Mouse (Mus musculus): ENCODE measurements around the gene Map3k20.

Gene Map3k20

DNA sequence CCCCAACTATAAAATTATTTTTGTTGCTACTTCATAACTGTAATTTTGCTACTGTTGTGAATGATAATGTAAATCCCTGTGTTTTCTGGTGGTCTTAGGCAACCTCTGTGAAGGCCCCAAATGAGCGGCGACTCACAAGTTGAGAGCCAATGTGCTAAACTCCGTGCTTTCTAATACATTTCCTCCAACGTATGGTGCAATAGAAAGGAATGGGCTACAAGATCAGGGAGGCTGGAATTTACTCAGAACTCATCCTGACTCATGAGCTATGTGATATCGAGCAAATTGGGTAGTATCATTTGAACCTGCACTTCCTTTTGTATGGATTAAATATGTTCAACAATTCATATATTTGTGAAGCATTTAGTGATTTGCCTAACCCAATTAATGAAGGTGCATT, 4.9 kb upstream of the Map3k20 start:
- DNase-seq (ENCODE audit: low spot score) = no peak

DNA sequence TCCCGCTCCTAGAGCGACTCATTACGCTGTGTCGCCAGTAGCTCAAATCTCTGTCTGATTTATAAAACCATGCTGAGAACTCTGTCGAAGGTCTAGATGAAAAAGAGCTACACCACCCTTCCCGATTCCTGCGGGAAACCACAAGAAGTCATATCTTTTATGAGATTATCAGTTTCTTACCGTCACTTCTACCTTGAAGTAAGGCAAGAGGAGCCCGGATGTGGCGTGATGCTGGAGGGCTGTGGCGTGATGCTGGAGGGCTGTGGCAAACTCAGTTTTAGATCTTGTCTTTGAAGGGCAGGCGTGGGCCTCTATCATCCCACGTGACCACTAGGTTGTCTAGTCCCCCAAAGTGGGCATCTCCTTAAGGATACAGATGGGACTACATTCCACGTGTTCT, 3.5 kb upstream of the Map3k20 start:
- no peak for DNase-seq (ENCODE audit: low spot score)

DNA sequence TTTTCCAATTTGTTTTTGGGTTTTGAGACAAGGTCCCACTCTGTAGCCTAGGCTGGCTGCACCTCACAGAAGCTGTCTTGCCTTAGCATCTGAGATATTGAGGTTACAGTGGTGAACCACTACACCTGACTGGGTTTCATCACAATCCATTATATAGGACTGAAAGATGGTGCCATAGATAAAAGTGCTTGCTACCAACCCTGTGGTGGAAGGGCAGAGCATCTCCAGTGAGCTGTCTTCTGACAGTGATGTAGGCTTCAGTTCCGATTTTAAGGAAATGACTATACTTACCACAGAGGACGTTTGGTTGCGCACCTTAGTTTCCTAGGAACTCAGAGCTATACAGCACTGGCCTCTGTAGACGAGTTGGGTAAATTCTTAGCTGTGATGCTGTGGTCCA, 2.7 kb upstream of the Map3k20 start:
- no peak for DNase-seq (ENCODE audit: low spot score)

- no peak for DNase-seq (ENCODE audit: low spot score)
Measured at GRCm38 (mm10) chr2:72284689-72285088, 748 bp upstream of the Map3k20 start.

DNA sequence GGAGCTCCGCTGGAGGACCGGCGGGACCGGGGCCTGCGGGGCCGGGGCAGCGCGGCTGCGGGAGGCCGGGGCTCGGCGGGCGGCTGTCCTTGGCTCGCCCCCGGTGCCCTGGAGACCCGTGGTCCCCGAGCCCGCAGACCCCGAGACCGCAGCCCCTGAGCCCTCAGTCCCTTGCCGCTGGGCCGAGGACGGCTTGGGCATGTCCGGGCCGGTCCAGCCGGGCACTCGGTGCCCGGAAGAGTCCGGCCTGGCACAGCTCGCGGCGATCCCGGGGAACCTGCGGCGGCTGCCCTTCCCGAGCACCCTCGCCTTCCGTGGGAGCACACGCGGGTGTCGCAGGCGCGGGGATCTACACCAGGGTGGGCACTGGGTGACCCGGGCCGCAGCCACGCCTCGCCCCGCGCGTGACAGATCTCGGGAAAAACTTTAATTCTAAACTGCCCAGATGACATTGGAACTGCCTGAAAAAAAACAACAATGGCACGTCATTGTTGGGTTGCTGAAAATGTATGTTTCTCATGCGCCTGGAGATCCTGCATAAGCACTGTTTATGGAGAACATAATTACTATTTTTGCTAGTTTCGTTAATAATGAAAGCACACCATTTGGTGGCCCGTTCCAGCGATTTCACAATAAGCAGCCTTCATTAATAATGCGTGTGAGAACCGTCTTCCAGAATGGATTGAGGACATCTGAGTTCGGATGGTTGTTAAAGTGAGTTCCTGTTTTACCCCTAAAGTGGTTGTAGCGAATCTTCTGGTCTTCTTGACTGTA, 638 bp downstream of the Map3k20 start:
- peak; percentile 50 for DNase-seq (ENCODE audit: low spot score)

DNA sequence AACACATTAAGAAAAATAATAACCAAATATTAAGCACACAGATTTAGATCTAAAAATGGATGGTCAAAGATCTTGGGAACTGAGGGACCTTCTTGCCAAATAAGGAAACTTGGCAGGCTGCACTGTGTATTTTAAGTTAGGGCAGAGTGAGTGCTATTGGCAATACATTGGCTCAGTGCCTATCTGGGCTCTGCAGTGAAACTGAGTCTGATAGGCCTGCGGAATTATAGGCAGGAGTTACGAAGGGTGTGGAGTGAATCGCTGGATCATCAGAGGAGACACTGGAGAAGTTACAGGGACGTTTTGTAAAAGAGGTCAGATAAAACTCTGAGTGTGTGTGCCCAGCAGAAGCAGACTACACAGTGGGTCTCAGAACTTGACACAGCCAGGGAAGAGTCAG, 1.7 kb downstream of the Map3k20 start:
- DNase-seq (ENCODE audit: low spot score) = no peak

- DNase-seq (ENCODE audit: low spot score) = no peak
Measured at GRCm38 (mm10) chr2:72288932-72289534, 3.6 kb downstream of the Map3k20 start.

DNA sequence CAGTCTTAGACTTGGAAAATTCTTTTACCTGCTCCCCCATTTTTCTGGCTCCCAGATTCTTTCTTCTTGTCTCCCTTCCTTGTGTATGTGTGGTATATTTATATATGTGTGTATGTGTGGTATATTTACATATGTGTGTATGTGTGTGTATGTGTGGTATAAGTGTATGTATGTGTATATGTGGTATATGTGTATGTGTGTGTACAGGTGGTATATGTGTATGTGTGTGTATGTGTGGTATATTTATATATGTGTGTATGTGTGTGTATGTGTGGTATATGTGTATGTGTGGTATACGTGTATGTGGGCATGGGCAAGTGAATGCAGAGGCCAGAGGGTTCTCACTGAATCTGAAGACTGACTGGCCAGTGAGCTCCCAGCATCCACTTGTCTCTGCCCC, 5.7 kb downstream of the Map3k20 start:
- no peak for DNase-seq (ENCODE audit: low spot score)

DNA sequence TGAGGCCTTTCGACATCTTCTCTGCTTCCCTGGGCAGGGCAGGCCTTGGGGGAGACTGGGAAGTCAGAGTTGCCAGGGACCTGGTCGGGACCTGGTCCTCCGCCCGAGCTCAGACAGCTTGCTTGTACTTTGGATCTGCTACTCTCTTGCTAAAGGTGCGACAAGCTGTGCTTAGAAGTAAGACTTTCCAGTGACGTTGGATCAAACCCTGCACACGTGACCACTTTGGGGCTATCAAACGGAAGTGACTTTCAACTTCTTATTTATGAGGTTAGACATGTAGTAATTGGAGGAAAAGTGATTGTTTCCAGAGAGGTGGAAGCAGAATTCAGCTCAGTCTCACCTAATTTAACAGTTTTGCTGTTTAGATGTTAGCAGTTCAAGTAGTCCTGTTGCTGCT, 7.1 kb downstream of the Map3k20 start:
- no peak for DNase-seq (ENCODE audit: low spot score)

DNA sequence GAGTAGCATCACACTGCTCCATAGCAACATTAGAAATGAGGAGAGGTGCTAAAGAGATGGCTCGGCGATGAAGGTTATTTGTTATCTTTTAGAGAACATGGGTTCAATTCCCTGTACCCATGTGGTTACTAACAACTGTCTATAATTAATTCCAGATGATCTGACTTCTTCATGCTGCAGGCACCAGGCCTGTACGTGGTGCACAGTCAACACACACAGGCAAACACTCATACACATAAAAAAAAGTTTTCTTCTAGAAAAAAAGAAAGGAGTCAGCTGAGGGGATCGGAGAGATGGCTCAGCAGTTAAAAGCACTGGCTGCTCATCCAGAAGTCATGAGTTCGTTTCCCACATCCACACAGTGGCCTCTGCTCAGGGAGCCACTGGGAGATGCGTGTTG, 9.6 kb downstream of the Map3k20 start:
- DNase-seq (ENCODE audit: low spot score) = no peak

GRCm38 (mm10) chr2:72296984-72297715, 11.7 kb downstream of the Map3k20 start:
- no peak for DNase-seq (ENCODE audit: low spot score)

- no peak for DNase-seq (ENCODE audit: low spot score)
Measured at GRCm38 (mm10) chr2:72297716-72298082, 12.3 kb downstream of the Map3k20 start.

- DNase-seq (ENCODE audit: low spot score) = peak; percentile 78
Measured at GRCm38 (mm10) chr2:72298406-72298805, 13.0 kb downstream of the Map3k20 start.

DNA sequence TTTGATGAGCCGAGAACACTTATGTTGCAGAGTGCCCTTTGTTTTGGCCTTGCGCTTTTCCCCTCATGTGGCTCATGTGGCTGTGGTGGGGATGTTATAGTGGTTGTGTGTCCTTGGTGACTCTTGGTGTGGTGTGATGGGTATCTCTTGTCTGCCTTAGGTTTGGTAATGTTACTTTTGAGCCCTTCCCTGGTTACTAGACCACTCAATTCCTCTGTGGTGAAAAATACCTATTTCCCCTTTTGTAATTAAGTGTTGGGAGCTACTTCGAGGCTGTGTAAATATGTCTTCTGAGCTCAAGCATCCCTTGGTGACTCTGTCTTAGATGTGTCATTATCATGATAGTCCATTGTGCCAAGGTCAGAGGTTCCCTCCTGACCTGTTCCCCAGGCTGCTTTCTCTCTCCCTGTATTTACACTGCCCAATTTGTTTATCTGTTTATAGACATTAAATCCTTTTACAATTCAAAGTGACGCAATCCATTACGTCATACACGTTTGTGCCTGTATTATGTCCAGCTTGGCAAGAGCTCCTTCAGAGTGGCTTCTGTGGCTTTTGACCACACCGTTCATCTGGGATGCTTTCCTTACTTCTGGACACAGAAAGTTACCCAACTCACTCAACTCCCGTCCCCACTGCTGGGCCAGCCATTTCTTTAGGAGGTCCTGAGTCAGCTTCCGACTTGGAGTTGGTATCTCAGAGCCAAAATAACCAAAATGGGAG, 15.9 kb downstream of the Map3k20 start:
- no peak for DNase-seq (ENCODE audit: low spot score)

- DNase-seq (ENCODE audit: low spot score) = no peak
Measured at GRCm38 (mm10) chr2:72305738-72306137, 20.3 kb downstream of the Map3k20 start.

DNA sequence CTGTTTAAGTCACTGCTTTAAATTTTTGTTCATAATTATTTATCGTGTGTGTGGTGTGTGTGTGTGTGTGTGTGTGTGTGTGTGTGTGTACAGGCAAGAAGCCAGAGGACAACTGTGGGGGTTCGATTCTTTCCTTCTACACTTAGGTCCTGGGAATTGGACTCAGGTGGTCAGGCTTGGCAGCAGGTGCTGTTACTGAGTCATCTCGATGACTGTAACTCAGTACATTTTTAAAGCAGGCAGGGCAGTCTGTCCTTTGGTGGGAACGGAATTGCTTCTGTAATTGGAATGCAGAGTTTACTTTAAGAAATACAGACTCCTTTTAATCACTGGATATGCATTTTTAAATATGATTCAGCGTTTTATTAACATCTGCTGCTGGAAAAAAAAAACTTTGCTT, 22.9 kb downstream of the Map3k20 start:
- DNase-seq (ENCODE audit: low spot score) = no peak

DNA sequence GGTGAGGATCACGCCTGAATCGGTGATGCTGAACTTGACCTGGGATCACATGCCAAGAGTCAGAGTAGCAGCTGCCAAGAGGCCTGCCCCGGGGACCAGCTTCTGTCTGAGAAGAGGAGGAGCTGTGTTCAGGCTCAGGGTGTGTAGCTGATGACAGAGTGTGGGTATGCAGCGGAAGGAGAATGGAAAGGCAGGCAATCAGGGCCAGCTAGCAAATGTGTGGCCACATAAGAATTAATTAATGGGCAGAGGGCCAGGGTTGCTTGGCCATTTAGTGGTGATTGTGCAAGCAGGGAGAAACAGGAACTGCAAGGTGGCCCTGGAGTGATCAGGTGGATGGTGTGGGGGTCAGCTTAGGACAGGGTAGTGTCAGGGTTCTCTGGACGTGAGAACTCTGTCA, 23.5 kb downstream of the Map3k20 start:
- DNase-seq (ENCODE audit: low spot score) = no peak

GRCm38 (mm10) chr2:72311486-72311885, 26.0 kb downstream of the Map3k20 start:
- DNase-seq (ENCODE audit: low spot score) = no peak

- peak; percentile 29 for DNase-seq (ENCODE audit: low spot score)
Measured at GRCm38 (mm10) chr2:72313312-72313711, 27.9 kb downstream of the Map3k20 start.

GRCm38 (mm10) chr2:72318421-72318820, 33.0 kb downstream of the Map3k20 start:
- DNase-seq (ENCODE audit: low spot score) = no peak

DNA sequence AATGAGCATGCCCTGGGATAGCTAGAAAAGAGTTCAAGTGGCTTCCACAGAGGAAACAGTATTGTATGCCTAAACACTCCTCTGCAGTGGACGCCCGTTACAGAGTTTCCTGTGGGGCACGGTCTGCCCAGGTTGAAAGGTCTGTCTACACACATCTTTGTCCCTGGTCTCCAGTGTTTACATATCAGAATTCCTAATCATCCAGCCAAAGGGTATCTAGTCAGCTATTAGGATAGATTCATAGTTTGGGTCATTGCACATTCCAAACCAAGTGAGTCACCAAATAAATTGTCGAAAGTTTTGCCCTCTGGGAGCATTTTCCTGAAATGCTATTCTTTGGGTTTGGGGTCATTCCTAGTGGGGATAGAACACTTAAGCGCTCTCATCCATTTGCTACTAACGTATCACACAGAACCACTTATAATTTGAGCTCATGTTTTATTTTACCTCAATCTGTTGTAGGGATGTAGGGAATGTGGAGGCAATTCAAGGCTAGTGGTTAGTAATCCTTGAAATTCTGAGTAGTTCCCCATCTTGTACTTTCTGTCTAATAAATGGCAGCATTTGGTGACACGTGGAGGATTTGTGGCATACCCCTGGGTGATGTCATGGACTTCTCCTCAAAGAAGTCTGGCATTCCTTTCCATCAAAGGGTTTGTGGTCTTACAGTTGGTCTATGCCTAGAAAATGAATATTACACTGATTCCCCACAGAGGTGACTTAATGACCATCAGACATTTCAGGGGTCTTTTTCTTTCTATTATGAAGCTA, 33.8 kb downstream of the Map3k20 start:
- DNase-seq (ENCODE audit: low spot score) = no peak

GRCm38 (mm10) chr2:72320661-72321060, 35.2 kb downstream of the Map3k20 start:
- DNase-seq (ENCODE audit: low spot score) = no peak

All from retina, embryonic 14.5 days (tissue).